Mouse (Mus musculus): ENCODE data around the gene Hrg.
"Not testable (repeated sequence)": the region's sequence is repeated elsewhere in the genome, so short reads cannot be mapped to it uniquely, and the experiment has no call there.

Hrg gene

GRCm38 (mm10) chr16:22950840-22951395 is at the start of gene Hrg:
TSS of gene Hrg (plus strand) at chr16:22951072.
- in situ Hi-C loops (cut with MboI, MseI), result loop anchor here (10.0 kb wide), 1 partner anchor 1624 kb away; no protein-coding TSS in a partner anchor

- in situ Hi-C loops (cut with MboI, MseI), result no loop called here
Measured at GRCm38 (mm10) chr16:22901326-22901725, 49.5 kb upstream of the Hrg start.

GRCm38 (mm10) chr16:22909290-22909689 is 41.6 kb upstream of the Hrg start:
- in situ Hi-C loops (cut with MboI, MseI), result no loop called here

- in situ Hi-C loops (cut with MboI, MseI), result no loop called here
Measured at GRCm38 (mm10) chr16:22911986-22912385, 38.9 kb upstream of the Hrg start.

- in situ Hi-C loops (cut with MboI, MseI), result no loop called here
Measured at GRCm38 (mm10) chr16:22912886-22913285, 38.0 kb upstream of the Hrg start.

GRCm38 (mm10) chr16:22914276-22914675 is 36.6 kb upstream of the Hrg start:
- in situ Hi-C loops (cut with MboI, MseI), result no loop called here

- in situ Hi-C loops (cut with MboI, MseI), result no loop called here
Measured at GRCm38 (mm10) chr16:22918034-22918433, 32.8 kb upstream of the Hrg start, which contains the start of gene Fetub. TSS of gene Fetub (plus strand) at chr16:22918334.

- in situ Hi-C loops (cut with MboI, MseI), result no loop called here
Measured at GRCm38 (mm10) chr16:22918664-22919312, 32.1 kb upstream of the Hrg start.

GRCm38 (mm10) chr16:22919971-22920854 is 30.7 kb upstream of the Hrg start:
- in situ Hi-C loops (cut with MboI, MseI), result no loop called here

- in situ Hi-C loops (cut with MboI, MseI), result no loop called here
Measured at GRCm38 (mm10) chr16:22921761-22922160, 29.1 kb upstream of the Hrg start.

- in situ Hi-C loops (cut with MboI, MseI), result no loop called here
Measured at GRCm38 (mm10) chr16:22922433-22922832, 28.4 kb upstream of the Hrg start.

GRCm38 (mm10) chr16:22929575-22929974 is 21.3 kb upstream of the Hrg start:
- in situ Hi-C loops (cut with MboI, MseI), result no loop called here

GRCm38 (mm10) chr16:22931431-22932200 is 19.3 kb upstream of the Hrg start:
- in situ Hi-C loops (cut with MboI, MseI), result no loop called here

GRCm38 (mm10) chr16:22937631-22938030 is 13.2 kb upstream of the Hrg start:
- in situ Hi-C loops (cut with MboI, MseI), result no loop called here

GRCm38 (mm10) chr16:22938541-22938940 is 12.3 kb upstream of the Hrg start:
- in situ Hi-C loops (cut with MboI, MseI), result no loop called here

- in situ Hi-C loops (cut with MboI, MseI), result no loop called here
Measured at GRCm38 (mm10) chr16:22939120-22939695, 11.7 kb upstream of the Hrg start.

- in situ Hi-C loops (cut with MboI, MseI), result not testable (repeated sequence)
Measured at GRCm38 (mm10) chr16:22941825-22942476, 8.9 kb upstream of the Hrg start.

- in situ Hi-C loops (cut with MboI, MseI), result no loop called here
Measured at GRCm38 (mm10) chr16:22947371-22947770, 3.5 kb upstream of the Hrg start.

- in situ Hi-C loops (cut with MboI, MseI), result loop anchor here (10.0 kb wide), 1 partner anchor 1622 kb away; no protein-coding TSS in a partner anchor
Measured at GRCm38 (mm10) chr16:22953069-22953468, 2.2 kb downstream of the Hrg start.

- in situ Hi-C loops (cut with MboI, MseI), result loop anchor here (10.0 kb wide), 1 partner anchor 1619 kb away; no protein-coding TSS in a partner anchor
Measured at GRCm38 (mm10) chr16:22955397-22956084, 4.7 kb downstream of the Hrg start.
